Mouse (Mus musculus) cerebellum, postnatal 14 days (tissue): ENCODE data around the gene Pkm.

Experiments used
- DNase-seq, 2 experiments: peaks; one replicate each; pipeline ENCODE4 v3.0.0; 2021; ENCODE audit warnings: mixed read lengths in 2 of 2

Pkm gene

DNA sequence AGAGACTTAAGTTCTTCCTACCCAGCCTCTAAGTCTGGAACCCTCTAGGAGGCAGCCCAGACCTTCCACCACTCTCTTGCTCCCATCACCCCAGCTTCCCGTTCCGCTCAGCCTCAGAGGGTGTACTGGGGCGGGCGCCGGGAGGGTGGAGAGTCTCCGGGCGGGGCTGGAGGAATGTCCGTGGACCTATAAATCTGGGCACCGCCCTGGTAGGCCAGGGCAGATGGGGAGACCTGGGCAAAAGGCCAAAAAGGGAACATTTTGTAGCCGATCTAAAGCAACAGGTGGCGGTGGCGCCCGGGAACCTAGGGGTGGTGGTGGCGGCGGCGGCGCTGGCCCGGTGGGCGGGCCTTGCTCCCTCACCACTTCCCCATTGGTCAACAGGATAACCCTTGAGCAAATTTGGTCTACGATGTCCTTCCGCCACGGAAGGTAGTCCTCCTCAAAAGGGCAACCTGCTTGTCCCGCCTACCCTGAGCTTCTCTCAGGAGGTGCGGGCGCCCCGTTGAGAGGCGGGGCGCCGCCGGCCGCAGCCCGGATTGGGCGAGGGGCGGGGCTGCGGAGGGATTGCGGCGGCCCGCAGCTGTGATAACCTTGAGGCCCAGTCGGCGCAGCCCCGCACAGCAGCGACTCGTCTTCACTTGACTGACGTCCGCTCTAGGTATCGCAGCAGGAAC, at the start of gene Pkm:
Gene Pkm (plus strand): TSS at position 411 of the 677 bp plus-strand sequence.
- DNase-seq: peak; percentile 96 to 97

DNA sequence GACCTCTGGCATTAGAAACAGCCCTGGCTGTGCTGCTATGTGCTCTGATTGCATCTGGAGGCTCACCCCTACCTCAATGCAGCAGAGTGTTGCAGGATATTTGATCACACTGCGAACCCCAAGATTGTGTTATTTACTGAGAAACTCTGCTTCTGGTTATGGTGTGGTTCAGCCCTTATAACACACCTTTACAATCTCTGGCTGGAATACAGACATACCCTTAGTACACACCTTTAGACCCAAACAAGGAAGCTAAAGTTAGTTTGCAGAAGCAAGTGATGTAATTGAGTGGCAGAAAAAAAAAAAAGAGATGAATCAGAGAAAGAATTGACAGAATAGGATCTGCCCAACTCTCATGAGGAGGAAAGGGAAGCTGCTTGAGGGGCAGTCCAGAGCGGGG, 45.2 kb upstream of the Pkm start:
- DNase-seq: no peak

DNA sequence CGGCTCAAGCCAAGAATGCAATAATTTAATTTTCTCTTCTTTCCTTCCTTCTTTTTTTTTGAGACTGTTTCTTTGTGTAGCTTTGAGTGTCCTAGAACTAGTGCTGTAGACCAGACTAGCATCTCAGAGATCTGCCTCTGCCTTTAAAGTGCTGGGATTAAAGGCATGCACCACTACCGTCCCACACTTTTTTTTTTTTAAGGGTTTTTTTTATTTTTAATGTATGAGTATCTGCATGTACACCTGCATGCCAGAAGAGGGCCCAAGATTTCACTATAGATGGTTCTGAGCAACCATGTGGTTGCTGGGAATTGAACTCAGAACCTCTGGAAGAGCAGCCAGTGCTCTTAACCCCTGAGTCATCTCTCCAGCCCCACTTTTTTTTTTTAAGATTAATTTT, 40.4 kb upstream of the Pkm start:
- DNase-seq: no peak

DNA sequence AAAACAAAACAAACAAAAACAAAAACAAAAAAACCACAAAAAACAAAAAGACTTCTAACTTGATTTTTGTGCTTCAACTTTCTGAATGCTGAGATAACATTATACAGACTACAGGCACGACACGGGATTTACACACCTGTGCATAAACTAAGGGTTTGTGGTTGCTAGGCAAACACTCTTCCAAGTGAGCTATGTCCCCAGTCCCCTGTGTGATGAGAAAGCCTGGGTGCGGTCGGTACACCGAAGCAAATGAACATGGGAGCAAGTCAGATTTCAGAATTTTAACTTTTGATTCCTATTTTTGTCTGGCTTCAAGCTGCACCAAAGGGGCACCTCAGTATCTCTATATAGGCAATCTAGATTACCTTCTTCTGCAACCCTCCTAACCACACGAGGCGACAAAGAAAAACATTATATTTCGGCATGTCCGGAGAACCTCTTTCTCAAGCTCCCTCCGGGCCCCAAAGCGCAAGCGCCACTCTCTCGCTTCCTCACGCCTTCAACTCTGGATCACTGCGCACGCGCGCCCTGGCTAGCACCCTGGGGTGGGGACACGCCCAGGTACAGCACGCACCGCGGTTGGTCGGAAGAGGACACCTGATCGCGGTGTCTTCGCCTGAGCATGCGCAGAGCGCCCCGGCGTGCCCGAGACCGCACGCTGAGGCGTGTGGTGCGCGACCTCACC, 39.4 kb upstream of the Pkm start, which contains the start of gene Parp6:
Gene Parp6 (plus strand): TSS at position 663 of the 685 bp plus-strand sequence.
- DNase-seq: peak; percentile 100

DNA sequence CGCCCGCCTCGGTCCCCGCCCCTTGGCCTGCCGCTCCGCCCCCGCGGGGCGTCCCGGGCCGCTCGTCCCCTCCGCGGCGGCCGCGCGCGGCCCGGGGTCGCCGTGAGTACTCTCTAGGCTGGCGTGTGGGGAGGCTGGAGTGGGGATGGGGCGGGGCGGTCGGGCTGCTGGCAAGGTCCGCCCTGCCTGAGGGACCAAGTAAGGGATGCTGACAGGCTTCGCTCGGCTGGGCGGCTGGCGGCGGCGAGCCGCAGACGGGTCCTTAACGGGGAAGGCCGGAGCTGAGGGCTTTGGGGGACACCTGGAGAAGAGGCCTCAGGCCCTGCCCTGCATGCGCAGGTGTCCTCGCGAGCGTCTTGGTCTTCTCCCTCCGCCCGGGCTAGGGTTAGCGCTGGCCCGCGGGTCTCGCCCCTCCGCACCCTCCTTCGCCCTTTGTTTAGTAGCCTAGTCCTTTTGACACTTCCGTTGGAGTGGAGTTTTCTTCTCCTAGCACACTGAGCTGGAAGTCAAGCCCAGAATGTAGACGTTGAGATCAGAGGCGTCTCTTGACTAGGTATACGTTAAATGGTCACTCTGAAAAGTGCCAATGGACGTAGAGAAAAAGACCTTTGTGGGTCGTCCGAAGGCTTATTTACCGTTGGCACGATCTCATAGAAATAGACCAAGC, 38.7 kb upstream of the Pkm start:
- DNase-seq: no peak

DNA sequence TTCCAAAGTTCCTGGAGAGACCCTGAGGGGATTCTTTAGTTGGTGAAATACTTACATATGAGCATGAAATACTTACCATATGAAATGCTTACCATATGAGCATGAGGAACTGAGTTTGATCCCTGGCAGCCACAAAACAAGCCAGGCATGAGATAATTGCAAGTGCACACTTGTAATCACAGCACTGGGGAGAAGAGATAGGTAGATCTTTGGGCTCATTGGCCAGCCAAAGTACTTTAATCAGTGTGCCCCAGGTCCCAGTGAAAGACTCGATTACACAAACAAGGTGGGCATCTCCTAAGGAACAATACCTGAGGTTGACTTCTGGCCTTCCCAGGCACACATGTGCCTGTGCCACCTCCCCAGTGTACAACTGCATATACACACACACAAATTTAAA, 17.8 kb upstream of the Pkm start:
- no peak for DNase-seq

DNA sequence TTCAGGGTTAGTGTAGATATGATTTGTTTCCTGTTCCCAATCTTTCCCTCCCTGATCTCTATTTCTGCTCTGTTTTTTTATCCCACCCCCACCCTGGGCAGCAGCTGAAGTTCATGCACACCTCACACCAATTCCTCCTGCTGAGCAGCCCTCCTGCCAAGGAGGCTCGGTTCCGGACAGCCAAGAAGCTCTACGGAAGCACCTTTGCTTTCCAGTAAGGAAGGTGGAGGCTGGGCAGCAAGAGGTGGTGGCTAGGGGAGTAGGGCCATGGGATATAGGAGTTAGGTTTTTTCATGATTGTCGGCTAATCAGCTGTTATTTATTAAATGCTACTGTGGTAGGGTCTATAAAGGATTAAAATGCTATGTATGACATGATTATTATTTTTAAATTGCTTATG, 16.2 kb upstream of the Pkm start:
- no peak for DNase-seq

DNA sequence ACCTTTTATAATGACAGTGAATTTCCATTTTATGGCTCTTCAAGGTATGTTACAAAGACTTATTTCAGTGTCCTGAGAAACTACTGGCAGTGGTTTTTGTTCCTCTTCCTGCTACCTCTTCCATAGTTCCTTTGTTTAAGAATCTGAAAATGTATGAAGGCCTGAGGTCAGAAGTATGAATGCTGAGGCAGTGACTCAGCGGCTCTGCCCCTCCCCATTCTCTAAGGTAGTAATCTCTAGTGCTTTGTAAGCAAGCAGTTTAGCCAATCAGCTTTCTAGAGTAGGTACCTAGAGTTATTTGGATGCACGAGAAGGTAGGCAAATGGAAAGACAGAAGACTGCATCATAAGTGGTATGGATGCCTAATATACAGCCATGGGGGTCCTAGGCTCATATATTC, 14.8 kb upstream of the Pkm start:
- DNase-seq: no peak

DNA sequence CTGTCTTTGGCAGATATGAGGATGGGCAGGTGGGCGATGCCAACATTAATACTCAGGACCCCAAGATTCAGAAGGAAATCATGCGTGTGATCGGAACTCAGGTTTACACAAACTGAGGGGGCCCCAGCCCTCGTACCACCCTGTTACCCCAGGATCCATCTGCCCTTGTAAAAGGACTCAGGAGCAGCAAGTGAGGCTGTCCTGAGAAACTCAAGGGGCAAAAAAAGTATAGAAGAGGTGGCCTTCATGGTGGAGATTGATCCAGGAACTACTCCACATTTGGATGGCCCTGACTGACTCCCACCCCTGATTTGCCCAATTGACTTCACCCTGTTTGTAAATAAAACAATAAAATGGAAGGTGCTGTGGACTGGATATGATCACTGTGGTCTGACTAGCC, 6.3 kb upstream of the Pkm start:
- no peak for DNase-seq

DNA sequence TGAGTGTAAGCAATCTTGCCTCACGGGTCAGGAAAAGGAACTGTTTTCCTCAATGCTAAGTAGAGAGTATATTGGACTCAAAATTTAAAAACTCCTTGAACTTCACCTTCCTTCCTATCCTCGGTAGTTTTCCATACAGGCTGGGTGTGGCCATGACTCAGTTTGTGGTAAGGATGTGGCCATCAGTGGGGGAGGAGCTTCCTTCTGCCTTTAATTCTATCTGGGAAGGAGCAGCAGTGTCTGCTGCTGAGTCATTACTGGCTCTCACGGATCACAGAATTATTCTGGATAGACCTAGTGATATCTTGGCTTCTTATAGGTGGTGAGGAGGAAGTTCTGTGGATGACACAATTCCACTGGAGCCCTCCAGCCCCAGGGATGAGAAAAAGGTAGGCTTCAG, 2.8 kb upstream of the Pkm start:
- no peak for DNase-seq

DNA sequence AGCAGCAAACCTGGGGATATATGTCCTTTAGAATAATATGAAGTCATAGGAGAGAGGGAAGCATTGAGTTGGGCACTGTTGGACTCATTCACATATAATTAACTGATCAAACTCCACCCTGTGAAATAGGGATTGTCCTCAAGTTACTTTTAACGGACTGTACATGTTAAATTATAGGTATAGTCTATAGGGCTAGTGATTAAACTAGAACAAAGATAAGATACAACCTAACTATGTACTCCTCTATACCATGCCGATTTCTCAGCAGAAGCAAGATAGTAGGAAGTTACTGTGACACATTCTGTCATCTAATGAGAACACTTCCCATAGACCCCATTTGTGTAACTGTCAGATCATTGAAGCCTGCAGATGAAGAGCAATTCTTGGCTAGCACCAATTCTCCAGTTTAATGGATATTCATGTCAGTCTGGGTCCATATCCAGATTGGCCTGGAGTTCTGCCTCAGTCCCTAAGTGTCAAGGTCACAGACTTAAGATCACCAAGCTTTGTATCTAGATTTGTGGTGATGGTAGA, 1.7 kb upstream of the Pkm start:
- no peak for DNase-seq

DNA sequence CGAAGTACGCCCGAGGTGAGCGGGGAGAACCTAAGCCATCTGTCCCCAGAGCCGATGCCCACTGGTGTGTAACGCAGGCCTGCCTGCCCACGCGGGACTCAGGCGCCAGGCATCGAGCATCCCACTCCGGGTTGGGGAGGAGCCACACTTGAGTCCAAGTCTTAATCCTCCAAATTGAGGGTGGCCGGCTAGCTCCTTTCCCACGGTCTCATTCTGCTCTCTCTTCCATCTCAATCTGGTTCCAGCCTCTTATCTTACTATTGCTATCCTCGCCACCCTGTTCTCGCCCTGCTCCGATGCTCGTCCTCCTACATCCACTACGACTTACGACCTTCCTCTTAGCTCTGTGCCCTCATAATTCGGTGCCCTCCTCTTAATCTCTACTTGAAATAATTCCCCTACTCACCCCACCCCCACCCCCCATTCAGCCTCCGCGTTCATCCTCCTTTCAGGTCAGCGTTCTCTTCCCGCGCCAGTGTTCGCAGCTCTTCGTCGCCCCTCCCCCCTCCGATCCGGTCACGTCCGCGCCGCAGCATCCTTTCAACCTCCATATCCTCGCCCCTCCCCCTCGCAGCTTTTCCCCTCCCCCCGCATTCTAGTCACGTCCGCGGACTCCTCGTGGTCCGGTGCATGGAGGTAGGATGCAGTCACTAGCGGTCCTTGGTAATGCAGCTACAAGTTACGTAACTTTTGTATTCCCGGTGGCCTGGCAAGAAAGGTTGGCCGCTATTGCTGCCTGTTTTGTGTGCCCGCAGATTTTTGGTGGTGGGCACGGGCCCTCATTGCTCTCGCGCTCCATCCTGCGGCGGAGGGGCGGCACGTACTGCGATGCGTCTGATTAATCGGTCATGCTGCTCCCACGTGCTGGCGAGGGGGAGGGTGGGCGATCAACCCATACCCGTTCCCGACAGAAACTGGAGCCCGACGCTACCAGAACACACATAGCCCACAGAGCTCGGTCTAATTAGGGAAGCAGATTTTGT, 758 bp downstream of the Pkm start:
- peak; percentile 94 to 99 for DNase-seq

DNA sequence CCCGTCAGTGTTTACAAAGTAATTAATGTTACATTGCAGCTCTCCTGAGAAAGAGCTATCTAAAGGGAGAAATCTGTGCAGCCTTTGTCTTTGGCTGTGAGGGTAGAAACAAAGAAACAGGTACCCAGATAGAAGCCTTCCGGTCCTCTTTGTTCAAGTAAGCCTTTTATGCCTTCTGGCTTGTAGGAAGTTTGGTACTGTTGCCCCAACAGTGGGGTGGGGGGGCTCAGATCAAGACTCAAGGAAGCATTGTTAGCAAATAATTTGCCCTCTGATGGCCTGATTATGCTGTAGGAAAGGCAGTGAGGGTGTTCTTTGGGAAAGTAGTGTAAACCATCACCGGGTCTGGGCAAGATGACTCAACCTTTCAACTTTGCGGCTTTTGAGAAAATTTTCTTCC, 2.0 kb downstream of the Pkm start:
- peak in 1 of 2 experiments; percentile 28 for DNase-seq

DNA sequence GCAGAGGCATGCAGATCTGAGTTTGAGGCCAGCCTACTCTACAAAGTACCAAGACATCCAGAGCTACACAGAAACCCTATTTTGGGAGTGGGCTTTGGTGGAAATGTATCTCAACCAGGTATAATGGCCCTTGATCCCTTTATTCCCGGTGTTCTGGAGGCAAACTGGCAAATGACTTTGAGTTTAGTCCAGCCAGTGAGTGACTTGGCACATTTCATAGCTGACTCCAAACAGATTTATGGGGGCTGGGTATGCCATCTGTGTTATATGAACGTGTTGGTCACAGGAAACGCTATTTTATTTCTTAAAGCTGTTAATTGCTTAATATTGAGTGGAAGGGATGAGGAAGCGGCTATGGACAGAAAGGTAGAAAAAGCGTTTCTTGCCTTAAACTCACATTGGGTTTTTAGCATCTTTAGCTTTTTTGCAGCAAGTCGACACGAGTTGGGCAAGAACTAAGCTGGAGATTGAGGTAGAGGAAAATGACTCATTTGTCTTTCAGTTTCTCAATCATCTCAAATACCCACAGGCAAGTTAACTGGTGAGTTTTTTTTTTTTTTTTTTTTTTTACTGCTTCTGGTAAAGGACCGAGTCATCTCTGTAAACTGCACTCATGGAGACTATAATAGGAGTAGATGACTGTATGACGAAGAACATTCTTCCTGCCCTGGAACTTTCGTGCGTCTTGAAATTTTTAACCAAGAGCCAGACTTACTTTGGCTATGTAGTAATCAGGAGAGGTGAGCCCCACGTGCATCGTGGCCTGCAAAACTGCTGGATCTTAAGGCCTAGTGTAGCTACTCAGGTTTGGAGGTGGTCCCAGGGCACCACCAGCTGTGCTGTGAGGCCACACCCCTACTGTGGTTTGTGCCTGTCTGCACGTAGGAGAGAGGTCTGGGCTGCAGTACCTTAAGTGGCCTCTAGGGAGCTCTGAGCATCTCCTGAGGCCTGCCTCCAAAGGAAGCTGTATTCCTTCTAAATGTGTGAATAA, 3.2 kb downstream of the Pkm start:
- peak; percentile 90 to 94 for DNase-seq

DNA sequence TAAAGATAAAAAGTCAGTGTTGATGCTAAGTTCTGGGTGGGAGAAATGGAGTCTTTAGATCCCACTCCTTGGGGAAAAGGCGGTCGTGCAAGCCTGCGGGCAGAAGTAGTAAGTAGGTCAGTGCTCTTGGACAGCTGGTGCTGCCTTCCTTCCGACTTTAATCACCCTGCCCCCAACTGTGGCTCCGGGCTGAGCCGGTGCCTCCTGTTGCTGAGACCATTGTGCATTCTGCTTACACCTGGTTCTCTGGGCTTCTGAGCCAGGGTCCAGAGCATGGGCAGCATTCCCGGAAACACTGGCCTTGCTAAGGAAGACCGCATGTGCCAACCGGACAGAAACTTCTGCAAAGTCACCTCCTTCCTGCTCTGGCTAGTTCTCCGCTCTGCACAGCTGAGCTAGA, 4.3 kb downstream of the Pkm start:
- DNase-seq: peak; percentile 72 to 77

DNA sequence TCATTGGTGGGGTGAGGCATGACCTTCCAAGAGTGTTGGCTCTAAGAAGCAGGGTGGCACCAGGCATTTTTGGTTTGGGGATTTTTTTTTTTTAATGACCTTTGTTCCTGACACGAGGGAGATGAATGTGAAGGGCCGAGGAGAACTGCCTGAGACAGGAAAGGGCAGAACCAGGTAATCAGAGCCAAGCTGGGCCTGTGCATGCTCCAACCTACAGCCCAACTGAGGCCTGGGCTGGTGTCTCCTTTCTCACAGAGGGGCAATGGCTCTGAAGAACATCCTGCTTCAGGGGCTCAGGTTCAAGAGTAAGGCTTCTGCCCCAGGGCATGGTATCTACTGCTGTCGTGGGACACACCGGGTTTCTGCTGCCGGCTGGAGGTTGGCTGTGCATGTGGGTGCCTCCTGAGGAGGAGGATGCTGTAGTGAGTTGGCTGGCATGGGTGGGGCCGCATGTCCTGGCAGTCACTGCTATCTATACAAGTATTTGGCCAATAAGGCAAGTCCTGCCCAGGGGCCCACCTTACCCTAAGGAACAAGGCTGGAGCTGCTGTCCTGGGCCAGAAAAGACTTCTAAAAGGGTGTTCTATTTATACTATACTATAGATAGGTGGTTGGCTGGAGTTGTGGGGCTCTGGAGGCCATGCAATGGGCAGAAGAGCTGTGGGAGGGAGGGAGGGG, 5.3 kb downstream of the Pkm start:
- DNase-seq: no peak

DNA sequence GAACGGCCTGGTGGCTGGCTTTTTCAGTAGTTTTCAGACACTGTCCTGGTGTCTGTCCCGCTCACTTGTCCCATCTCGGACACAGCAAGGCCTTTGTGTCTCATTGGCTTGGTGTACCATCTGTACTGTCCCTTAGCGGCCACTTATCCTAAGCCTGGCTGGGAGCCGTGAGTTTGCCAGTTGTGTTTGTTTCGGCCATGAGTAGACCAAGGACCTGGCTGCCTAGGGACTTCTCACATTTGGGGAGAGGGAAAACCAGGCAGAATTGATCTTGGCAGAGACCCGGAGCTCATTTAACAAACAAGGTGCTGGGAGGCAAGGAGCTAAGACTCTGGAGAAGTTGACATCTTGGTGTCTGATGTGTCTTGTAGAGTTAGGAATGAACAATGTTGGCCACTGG, 7.1 kb downstream of the Pkm start:
- no peak for DNase-seq

DNA sequence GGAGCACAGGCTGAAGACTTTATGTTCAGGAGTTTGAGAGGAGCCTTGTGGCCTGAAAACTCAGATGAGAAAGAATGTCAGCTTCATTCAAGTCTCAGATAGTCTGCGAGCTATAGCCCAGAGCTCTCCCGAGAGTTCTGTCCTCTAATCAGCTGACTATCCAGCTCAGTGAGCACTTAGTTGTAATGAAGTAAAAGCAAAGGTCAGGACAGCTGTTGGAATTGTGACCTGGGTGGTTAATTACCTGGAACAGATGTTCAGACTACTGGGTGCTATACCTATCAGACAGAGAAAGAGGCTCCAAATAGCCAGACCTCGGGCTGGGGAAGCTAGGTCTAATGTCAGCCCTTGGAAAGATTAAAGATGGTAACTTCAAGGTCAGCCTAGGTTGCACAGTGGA, 7.8 kb downstream of the Pkm start:
- no peak for DNase-seq

DNA sequence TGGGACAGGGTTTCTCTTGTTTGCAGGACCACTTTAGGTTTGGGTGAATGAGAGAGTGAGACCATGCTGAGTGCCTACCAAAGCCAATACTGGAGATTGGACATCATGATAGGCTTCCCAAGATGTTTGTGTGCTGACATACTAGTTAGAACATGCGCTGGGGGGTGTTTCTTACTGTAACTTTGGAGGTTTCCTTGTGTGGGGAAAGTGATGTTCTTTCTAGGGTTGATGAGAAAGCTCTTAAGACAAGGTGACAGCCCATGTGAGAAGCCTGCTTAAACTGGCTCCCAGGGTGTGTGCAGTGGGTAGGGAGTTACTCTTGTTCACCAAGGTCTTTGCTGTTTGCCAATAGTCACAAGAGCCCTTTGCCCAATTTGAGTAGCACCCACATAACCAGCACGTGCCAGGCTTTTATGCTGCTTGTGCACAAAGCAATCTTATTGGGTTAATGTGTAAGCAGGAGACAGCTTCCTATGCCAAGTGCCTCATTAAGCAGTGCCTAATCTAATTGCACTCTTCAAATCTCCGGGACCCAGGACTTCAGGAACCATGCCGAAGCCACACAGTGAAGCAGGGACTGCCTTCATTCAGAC, 8.6 kb downstream of the Pkm start:
- DNase-seq: no peak

DNA sequence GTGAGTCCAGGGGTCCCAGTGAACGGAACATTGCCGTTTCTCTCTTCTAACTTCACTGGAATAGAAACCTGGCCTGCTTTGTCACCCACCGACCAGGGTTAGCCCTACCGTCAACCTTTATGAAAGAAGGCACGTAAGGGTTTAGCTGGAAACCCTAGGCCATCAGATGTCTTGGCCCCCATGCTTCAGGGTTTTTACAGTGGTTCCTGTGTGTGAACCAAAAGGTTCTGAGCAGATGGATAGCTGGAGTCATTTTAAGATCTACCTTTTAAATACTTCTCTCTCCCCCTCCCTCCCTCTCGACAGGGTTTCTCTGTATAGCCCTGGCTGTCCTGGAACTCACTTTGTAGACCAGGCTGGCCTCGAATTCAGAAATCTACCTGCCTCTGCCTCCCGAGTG, 9.8 kb downstream of the Pkm start:
- DNase-seq: no peak
